Mouse (Mus musculus) intestine, embryonic 16.5 days (tissue): ENCODE measurements around the gene Bcl11a. TPM values are rescaled to one million over a fixed set of nuclear protein-coding genes. Genes with fewer than 3 reads are reported as not detected.

Experiments used
- ATAC-seq: fragments of 200-750 bp; cut with Nextera tagmentation; 2 replicates; pipeline ENCODE4 v1.8.0; 2017; ENCODE audit warnings: moderate TSS enrichment, moderate library complexity
- H3K27ac ChIP-seq: fragments of 300-500 bp; sonication (generic); 2 replicates; pipeline ENCODE4 v1.5.1; 2014; ENCODE audit warnings: mild to moderate bottlenecking, low read length
- H3K27me3 ChIP-seq: fragments of 300-500 bp; sonication (generic); replicated peaks from 2 replicates; pipeline ENCODE4 v1.6.1; 2014; ENCODE audit warnings: low read length, control low read depth, mixed read lengths; ENCODE audit not compliant: control insufficient read depth, insufficient read depth
- H3K36me3 ChIP-seq: fragments of 300-500 bp; sonication (generic); 2 replicates; pipeline ENCODE4 v1.6.1; 2014; ENCODE audit warnings: low read length, control low read depth; ENCODE audit not compliant: control insufficient read depth, insufficient read depth
- H3K4me1 ChIP-seq: fragments of 300-500 bp; sonication (generic); 2 replicates; pipeline ENCODE4 v1.6.1; 2014; ENCODE audit warnings: low read length, control low read depth, mixed read lengths; ENCODE audit not compliant: control insufficient read depth, insufficient read depth
- H3K4me2 ChIP-seq: fragments of 300-500 bp; sonication (generic); 2 replicates; pipeline ENCODE4 v1.6.1; 2014; ENCODE audit warnings: low read depth, low read length, control low read depth
- H3K4me3 ChIP-seq: fragments of 300-500 bp; sonication (generic); 2 replicates; pipeline ENCODE4 v1.5.1; 2014; ENCODE audit warnings: mild to moderate bottlenecking, low read length
- H3K9ac ChIP-seq: fragments of 300-500 bp; sonication (generic); 2 replicates; pipeline ENCODE4 v1.6.1; 2014; ENCODE audit warnings: low read depth, low read length
- H3K9me3 ChIP-seq: fragments of 300-500 bp; sonication (generic); 2 replicates; pipeline ENCODE4 v1.6.1; 2016; ENCODE audit warnings: low read length, control low read depth; ENCODE audit not compliant: control insufficient read depth
- WGBS: fragments of 180-500 bp; shearing (Covaris S2); extraction: QIAGEN DNeasy Blood & Tissue Kit; methylation state at CpG from one replicate; pipeline ENCODE4 v1.1.7; 2014; 5-methylcytosine and 5-hydroxymethylcytosine counted together
- polyA plus RNA-seq: library from polyadenylated mRNA; unstranded; fragments of >200 nt; fragmentation: Nextera tagmentation; extraction: Ambion mirVana; gene quantifications from 2 replicates; pipeline ENCODE4 v1.2.1, GENCODE M21; 2015

Bcl11a gene
- polyA plus RNA-seq, 1 experiment from 2014 or later = 14.8 TPM

DNA sequence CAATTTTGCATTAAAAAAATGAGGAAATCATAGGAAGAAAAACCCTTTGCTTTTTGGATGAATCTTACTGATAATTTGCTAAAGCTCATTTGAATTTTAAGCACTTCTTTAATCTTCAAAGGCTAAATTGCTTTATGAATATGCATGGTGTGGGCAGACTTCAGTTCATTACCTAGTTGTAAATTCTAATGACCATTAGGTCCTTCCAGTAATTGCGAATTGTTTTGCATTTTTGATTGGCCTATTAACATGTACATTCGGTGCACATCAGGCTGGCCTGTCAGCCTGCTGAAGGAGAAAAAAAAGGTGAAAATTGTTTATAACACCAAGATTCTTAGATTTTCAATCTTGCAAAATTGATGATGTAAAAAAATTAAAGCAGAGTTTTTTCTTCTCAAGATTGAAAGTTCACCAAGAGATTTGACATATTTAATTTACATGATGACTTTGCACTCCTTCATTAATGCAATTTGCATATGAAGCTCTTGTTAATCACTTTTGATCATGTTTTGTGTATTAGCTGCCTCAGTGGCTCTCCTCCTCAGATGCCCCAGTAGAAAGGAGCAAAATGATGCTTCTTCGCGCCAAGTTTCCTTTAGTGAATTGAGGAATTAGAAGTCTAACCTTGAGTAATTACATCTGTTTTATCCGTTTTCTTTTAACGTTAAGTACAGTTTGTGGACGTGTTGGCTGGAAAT, 17.9 kb downstream of the Bcl11a start:
- 72% methylated on average over 7 of the region's 7 CpGs for WGBS
- ATAC-seq = no peak
- Histone ChIP-seq H3K9me3 (no peaks in the 10 kb centered on the region), H3K27ac (no peak overlapping the region), H3K27me3 (no peaks in the 10 kb centered on the region), H3K9ac (no peak overlapping the region), H3K4me2 (0 out of 2 replicates have a peak overlapping the region, but pooled peaks have one; percentile 4), H3K4me1 (peaks cover 40% of the 10 kb centered on the region), H3K36me3 (no peaks in the 10 kb centered on the region), H3K4me3 (no peak overlapping the region)

DNA sequence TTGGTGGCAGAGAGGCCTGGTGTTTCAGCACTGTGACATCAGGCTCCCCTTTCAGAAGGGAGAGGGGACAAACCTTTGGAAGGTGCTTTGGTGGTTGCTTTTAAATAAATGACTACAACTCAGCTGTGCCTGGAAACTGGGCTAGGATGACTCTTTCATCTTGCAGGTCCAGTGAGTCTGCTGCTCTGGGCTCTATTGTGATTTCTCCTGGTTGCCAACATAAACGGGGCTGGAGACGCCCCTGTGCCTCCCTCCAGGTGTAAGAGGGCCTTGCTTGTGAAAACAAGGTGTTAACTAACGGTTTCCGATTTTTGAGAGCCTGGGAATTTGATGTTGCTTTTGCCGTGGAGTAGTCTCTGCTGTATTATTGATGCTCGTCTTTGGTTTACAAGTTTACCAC, 18.6 kb downstream of the Bcl11a start:
- no peak overlapping the region for H3K4me3 ChIP-seq
- 53% methylated on average over 6 of the region's 6 CpGs for WGBS
- H3K27ac ChIP-seq = no peak overlapping the region
- no peaks in the 10 kb centered on the region for H3K36me3 ChIP-seq
- no peak for ATAC-seq
- H3K9me3 ChIP-seq = no peaks in the 10 kb centered on the region
- peaks cover 42% of the 10 kb centered on the region for H3K4me1 ChIP-seq
- no peak overlapping the region for H3K9ac ChIP-seq
- no peaks in the 10 kb centered on the region for H3K27me3 ChIP-seq
- no peak overlapping the region for H3K4me2 ChIP-seq

DNA sequence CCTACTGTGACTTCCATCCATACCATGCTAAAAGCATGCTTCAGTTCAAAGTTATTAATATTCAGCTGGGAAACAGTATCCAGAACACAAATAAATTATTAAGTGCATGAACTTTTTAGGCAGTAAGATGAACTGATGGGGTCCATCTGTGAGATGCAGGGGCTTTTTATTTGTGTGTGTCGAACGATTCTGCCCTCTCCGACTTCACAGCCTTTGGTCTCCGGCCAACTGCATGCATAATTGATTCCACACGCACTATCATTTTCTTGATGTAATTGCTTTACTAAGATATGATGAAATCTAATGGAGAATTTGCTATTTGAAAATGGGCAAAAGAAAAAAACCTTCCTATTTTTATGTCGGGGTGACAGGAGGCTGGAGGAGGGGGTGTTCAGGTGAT, 19.2 kb downstream of the Bcl11a start:
- H3K9me3 ChIP-seq = no peaks in the 10 kb centered on the region
- ATAC-seq = no peak
- H3K4me1 ChIP-seq = peaks cover 42% of the 10 kb centered on the region
- H3K9ac ChIP-seq = no peak overlapping the region
- no peak overlapping the region for H3K27ac ChIP-seq
- 56% methylated on average over 6 of the region's 6 CpGs for WGBS
- no peak overlapping the region for H3K4me3 ChIP-seq
- no peak overlapping the region for H3K4me2 ChIP-seq
- H3K27me3 ChIP-seq = no peaks in the 10 kb centered on the region
- no peaks in the 10 kb centered on the region for H3K36me3 ChIP-seq

DNA sequence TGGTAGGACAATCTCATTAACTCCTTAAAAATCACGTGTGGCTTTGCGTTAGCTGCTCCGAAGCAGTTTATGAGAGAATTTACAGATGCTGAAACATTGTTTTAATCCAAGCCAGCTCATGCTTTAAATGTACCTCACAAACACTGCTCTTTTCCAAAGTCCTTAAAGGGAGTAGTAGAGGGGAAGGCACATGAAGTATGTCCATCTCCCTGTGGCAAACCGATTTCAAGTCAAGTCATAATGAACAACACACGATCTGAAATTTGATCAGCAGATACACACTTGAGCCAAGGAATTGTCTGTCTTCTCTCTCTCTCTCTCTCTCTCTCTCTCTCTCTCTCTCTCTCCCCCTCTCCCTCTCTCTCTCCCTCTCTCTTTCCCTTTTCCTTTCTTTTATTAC, 20.2 kb downstream of the Bcl11a start:
- no peaks in the 10 kb centered on the region for H3K36me3 ChIP-seq
- H3K27ac ChIP-seq = no peak overlapping the region
- H3K9me3 ChIP-seq = no peaks in the 10 kb centered on the region
- H3K4me2 ChIP-seq = no peak overlapping the region
- peaks cover 37% of the 10 kb centered on the region for H3K4me1 ChIP-seq
- H3K9ac ChIP-seq = no peak overlapping the region
- WGBS = 73% methylated on average over 5 of the region's 5 CpGs
- no peaks in the 10 kb centered on the region for H3K27me3 ChIP-seq
- H3K4me3 ChIP-seq = no peak overlapping the region
- ATAC-seq = no peak

DNA sequence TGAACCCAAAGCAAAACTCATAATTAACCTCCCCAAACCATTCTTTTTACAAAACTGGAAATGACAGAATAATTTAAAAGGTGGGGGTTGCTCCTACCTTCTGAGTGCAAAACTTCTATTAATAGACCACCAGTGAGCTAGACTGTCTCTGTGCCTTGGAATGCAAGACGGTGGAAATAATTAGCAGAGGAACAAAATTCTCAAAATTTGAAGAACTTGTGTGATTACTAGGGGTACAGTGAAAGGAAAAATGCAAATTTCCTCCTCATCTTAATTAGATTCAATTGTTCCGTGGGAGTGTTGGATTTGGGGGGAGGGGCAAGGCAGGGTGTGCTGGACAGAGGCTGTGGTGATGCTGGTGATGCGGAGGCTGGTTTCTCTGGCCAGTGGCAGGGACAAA, 20.8 kb downstream of the Bcl11a start:
- H3K4me1 ChIP-seq = peaks cover 37% of the 10 kb centered on the region
- WGBS = 56% methylated on average over 3 of the region's 3 CpGs
- H3K27me3 ChIP-seq = no peaks in the 10 kb centered on the region
- H3K9ac ChIP-seq = no peak overlapping the region
- no peaks in the 10 kb centered on the region for H3K9me3 ChIP-seq
- no peaks in the 10 kb centered on the region for H3K36me3 ChIP-seq
- no peak for ATAC-seq
- H3K4me3 ChIP-seq = no peak overlapping the region
- no peak overlapping the region for H3K4me2 ChIP-seq
- no peak overlapping the region for H3K27ac ChIP-seq

DNA sequence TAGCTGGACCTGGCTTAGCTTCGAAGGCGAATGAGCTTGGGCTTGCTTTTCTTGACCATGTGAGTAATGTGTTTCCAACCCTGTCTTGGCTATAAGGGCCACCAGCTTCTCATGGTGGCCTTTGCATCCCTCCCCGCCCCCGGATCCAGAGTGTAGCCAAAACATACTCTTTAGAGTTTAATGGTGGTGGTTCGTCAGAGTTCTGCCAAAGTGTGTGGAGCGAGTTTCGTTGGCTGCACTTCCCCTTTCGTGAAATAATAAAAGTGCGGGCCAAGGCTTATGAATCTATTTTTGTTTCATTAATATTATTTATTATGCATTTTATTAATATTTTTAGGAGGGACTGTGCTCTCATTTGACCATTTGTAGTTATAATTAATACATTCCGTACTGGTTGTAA, 21.4 kb downstream of the Bcl11a start:
- ATAC-seq = no peak
- H3K27ac ChIP-seq = no peak overlapping the region
- 70% methylated on average over 10 of the region's 10 CpGs for WGBS

DNA sequence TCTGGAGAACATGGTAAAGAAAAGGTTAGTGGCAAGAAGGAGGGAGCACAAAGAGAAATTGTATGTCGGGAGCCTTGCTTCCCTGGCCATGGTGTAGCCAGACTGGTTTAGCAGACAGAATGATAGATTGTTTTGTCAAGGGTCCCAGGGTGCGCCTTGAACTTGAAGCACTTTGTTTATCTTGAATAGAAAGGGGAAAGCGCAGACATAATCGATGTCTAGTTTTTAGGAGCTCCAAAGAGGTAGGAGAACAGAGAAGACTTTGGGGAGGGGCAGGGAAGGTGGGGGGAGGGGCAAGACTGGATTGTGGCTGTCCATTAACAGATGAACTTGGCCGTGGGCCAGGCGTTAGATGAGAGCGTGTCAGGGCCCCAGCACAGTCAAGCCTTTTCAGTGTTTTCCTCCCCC, 22.0 kb downstream of the Bcl11a start:
- ATAC-seq = peak; percentile 88
- Histone ChIP-seq H3K4me3 (no peak overlapping the region), H3K27me3 (no peaks in the 10 kb centered on the region), H3K27ac (no peak overlapping the region), H3K9ac (no peak overlapping the region), H3K4me1 (peaks cover 30% of the 10 kb centered on the region), H3K36me3 (no peaks in the 10 kb centered on the region), H3K9me3 (no peaks in the 10 kb centered on the region), H3K4me2 (no peak overlapping the region)
- WGBS = 5% methylated on average over 7 of the region's 7 CpGs

More for the DNA sequence above, 21.4 kb downstream of the Bcl11a start:
- H3K4me1 ChIP-seq = peaks cover 34% of the 10 kb centered on the region
- H3K36me3 ChIP-seq = no peaks in the 10 kb centered on the region
- H3K9me3 ChIP-seq = no peaks in the 10 kb centered on the region
- no peaks in the 10 kb centered on the region for H3K27me3 ChIP-seq
- H3K9ac ChIP-seq = no peak overlapping the region
- no peak overlapping the region for H3K4me3 ChIP-seq
- no peak overlapping the region for H3K4me2 ChIP-seq

DNA sequence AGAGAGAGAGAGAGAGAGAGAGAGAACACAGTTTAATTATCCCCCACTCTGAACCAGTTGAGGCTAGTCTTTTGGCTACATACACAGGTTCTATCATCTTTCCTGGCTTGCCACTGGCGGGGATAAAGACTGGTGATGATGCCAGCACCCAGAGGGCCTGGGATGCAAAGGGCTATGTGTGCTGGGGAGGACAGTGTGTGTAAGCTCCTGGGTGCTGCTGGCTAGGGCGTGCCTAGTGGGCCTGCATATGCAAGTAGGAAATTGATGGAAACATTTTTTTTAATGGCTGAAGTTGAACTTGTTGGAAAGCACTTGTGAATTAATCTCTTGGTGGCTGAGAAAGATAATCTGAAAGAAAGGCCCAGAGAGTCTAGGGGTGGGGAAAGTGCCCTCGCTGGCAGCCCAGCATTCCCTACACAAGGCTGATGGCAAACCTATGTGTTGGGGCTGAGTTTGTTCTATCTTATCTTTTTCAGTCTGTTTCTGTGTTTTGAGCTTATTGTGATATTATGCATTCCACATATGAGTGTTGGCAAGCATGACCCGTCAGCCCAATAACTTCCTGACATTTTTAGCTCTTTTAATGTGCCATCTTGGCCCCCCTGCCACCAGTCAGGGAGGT, 22.7 kb downstream of the Bcl11a start:
- Histone ChIP-seq H3K4me3 (no peak overlapping the region), H3K4me2 (no peak overlapping the region), H3K9me3 (no peaks in the 10 kb centered on the region), H3K27ac (no peak overlapping the region), H3K36me3 (no peaks in the 10 kb centered on the region), H3K9ac (no peak overlapping the region), H3K4me1 (peaks cover 25% of the 10 kb centered on the region), H3K27me3 (no peaks in the 10 kb centered on the region)
- WGBS = 59% methylated on average over 4 of the region's 4 CpGs
- ATAC-seq = peak; percentile 61

DNA sequence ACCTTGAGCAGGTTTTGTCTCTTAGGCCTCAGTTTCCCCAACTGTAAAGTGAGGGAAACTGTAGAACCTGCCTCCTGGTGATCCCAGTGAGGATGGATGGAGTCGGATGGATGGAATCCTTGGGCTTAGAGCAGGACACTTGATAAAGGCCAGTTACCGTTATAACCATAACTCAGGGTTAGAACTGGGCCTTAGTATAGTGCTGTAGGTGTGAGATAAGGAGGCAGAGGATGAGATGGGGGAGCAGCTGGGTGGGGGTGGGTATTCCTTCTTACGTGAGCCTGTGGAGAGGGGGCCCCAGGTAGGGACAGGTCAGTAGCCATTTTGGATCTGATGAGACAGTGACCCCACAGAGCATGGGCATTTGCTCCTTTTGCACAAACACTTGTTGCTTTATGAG, 23.8 kb downstream of the Bcl11a start:
- H3K4me1 ChIP-seq = peaks cover 20% of the 10 kb centered on the region
- H3K4me3 ChIP-seq = no peak overlapping the region
- no peak overlapping the region for H3K27ac ChIP-seq
- WGBS = 85% methylated on average over 3 of the region's 3 CpGs
- no peaks in the 10 kb centered on the region for H3K9me3 ChIP-seq
- H3K9ac ChIP-seq = no peak overlapping the region
- H3K27me3 ChIP-seq = no peaks in the 10 kb centered on the region
- no peak overlapping the region for H3K4me2 ChIP-seq
- H3K36me3 ChIP-seq = no peaks in the 10 kb centered on the region
- ATAC-seq = no peak
